Mouse (Mus musculus): Measurements from ENCODE around the gene Klf12.

Klf12 gene

DNA sequence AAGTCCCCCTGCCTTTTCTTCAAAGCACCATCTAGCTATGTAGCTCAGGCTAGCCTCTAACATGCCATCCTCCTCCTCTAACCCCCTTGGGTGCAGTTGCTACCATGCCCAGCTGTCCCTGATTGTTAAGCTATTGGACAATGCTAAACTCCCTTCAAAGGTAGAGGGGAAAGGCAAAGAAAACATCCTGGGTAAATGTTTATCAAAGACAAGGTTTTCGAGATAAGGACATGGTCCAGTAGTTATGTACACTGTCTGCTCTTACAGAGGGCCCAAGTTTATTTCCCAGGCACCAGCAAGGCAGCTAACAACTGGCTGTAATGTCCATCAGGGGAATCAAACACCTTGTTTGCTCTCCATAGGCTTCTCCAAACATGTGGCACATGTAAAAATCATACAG lies 53.1 kb downstream of the Klf12 start:
- DNase-seq (ENCODE audit: low spot score): no peak

DNA sequence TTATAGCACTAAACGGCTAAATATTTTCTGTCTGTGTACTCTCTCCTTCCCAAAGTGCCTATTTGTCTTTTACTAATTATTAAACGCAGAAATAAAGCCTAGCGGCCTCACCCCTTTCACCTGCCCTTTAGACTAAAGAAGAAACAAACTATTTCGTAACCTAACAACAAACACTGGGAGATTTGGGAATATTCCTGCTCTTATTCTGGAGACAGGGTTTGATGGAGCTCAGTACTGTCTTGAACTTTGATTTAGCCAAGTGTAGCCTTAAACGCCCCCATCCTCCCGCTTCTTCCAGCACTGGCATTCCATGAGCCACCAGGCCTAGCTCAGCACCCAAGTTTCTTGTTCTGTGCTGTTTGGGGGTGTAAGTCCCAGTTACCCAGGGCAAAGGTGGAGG lies 56.4 kb downstream of the Klf12 start:
- no peak for DNase-seq (ENCODE audit: low spot score)

DNA sequence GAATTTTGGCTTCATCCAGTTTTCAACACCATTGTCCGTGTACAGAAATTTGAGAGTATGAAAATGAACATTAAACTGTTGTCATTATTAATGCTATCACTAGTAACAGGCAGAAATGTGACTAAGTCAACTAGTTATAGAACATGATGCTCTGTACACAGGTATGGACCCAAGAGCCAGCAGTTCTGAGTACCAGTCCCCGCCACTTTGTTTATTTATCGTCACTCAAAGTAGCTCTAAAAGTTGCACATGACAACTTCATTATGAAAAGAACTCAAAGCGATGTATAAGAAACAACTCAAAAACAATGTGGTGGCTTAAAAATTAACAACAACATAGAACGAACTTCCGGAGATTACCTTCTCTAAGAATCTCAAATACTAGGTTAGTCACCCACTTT lies 56.8 kb downstream of the Klf12 start:
- no peak for DNase-seq (ENCODE audit: low spot score)

DNA sequence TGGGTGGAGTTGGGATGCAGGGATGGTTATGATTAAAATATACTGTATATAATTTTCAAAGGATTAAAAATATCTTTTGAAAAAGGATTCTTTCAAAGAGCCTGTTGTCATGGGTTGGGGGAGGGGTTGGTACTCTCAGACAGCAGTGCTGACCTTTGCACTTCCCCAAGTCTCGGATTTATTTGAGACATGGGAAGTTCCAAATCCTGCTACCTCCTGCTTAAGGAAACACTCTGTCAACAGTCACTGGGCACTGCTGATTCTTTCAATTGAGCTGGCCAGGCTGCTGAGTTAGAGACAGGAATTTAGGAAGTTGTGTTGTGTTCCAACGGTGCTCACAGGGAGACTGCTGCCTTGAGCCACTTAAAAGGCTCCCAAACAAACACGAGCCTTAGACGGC lies 60.3 kb downstream of the Klf12 start:
- no peak for DNase-seq (ENCODE audit: low spot score)

DNA sequence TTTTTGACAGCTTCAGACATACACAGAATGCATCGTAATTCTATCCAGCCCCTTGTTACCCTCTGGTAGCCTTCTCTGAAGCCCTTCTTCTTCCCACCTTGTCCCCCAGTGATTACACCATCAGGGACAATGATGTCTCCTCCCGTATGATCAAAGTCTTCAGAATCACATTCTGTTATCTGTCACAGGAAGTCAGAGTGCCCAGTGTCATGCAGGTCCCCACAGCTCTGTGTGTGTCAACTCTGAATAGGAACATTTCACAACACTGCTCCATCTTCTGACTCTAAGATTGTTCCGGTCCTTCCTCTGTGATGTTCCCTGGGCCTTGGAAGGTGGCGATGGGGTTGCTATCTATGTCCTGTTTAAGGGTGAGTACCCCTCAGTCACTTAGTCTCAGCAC lies 62.2 kb downstream of the Klf12 start:
- no peak for DNase-seq (ENCODE audit: low spot score)

DNA sequence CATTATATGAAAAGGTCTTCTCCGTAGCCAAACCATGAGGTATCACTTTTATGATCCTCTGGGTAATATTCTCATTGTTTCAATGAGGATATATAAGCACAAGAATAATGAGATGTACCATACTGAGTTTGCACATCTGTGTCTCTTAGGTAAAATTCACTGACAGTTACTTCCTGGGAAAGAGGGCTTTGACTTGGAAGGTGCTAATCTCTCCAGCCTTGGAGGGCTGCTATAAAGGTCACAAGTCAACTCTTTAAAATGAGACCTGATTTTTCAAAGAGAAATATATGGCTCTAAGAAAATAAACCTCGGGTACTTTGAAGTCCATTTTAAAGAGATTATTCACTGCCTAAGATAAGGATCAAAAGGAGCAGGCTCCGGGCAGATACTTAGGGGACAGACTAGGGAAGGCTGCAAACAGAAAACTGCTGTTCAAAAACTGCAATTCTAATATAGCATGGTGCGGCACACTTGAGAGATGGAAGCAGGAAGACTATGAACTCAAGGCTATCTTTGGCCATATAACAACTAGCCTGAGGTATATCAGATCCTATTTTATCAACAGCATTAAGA lies 69.2 kb downstream of the Klf12 start:
- no peak for DNase-seq (ENCODE audit: low spot score)

DNA sequence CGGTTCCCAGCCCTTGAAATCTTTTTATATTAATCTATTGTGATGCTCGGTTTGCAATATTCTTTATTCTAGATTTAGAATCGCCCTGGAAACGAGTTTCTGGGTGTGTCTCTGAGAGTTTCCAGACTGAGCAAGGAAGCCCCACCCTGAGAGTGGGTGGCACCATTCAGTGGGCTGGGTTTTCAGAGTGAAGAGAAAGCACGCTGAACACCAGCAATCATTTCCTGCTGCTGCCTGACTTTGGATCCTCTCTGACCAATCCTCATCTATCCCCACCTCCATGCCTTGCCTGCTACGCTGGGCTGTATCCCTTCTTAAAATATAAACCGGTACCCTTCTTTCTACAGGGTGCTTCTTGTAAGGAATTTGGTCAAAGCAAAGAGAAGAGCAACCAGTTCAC lies 71.4 kb downstream of the Klf12 start:
- DNase-seq (ENCODE audit: low spot score): no peak

DNA sequence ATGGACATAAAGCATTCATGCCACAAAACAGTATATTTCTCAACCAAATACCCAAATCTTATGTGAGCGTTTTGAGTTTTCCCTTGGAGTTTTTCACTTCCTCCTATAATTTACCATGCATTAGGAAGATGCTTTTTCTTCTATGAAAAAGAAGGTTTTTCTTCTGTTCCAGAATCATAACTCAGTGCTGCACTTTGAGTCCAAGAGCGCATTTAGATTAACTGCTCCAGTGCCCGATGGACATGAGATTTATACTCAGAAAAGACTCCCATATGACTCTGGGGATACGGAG lies 72.7 kb downstream of the Klf12 start:
- DNase-seq (ENCODE audit: low spot score): no peak

DNA sequence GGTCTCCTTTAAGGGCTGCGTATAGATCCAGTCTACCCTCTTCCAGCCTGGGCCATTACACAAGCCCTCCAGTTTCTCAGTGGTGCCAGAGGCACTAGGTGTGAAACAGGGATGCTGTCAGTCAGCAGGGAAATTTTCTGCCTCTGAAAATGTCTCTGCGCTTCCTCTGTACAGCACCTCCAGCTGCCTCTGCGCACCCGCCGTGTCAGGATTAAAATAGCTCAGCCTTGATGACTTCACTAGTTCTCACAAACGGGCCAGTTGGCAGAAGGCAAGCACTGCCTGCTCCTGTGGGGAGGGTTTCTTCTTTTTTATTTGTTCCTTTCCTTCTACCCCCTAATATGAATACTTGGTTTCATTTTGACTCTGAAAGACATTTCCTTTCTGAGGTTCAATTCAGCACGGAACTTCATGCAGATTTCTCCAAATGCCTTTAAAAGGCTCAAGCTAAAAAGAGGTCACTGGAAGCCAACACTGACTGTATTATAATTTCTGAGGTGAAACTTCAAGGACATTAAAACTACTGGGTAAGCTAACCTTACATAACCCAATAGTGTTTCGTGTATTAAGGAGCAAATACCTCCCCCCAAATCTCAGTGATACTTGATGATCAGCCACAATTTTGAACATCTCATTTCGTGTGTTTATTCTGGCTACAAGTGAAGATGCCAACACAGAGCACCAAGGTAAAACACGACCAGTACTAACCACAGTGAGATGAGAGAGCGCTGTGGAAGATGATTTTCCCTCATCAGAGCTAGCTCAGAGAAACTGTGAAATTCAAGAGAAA lies 73.2 kb downstream of the Klf12 start:
- DNase-seq (ENCODE audit: low spot score): peak; percentile 47

DNA sequence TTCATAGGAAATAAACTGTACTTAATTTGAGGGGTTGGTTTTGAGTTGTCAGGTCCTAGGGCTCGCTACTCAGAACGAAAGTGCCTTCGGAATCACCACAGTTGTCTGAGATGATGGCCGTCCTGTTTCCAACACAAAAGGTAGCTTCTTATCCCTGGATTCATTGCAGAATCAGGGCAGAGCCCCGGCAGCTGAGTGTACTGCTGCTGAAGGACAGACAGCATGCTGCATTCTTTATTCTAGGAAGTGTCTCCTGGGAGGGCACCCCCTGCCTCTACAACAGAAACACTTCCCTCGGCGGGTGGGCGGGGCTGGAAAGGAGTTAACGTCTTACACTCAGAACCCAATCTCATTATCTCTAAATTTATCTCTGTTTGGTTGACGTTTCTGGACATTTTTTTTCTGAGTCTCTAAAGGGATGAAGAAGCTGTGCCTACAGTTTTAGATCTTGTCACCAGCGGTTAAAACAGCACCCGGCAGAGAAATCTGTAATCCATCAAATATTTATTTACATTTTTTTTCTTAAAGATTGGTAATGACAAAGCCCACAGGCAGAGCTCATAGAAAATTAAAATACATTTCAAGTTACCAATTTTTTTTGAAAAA lies 74.6 kb downstream of the Klf12 start:
- no peak for DNase-seq (ENCODE audit: low spot score)

DNA sequence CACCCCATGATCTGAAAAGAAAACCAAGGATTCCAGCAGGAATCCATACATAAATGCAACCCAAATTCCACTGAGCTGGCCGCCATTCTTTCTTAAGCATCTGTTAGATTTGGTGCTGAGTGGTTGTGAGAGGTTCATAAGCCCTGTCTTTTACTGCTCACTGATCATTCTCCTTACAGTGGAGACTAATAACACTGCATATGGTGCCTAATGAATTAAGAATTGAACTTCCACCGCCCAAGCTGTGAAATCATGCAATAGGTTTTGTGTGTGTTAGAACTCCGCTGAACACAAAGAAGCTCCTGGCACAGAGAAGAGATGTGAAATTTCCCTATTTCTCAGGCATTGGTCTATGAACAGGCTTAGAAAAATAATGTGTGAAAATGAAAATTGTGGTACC lies 77.4 kb downstream of the Klf12 start:
- DNase-seq (ENCODE audit: low spot score): no peak

DNA sequence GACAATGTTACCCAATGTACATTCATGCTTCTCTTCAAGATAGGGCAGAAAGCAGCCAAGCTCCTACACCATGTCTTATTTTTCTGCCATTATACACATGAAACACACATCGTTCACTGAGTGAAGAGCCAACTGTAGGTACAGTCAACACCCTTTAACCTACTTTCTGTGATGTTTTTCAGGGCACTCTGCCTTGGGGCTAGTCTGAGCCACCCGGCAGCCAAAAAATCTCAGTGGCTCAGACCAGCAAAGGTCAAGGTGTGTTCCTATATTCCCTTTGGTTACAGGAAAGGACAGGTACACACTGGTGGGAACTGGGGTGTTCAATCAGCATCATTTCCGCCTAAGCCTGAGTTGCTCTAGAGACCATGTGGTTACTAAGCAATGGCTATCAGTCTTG lies 78.3 kb downstream of the Klf12 start:
- DNase-seq (ENCODE audit: low spot score): no peak

DNA sequence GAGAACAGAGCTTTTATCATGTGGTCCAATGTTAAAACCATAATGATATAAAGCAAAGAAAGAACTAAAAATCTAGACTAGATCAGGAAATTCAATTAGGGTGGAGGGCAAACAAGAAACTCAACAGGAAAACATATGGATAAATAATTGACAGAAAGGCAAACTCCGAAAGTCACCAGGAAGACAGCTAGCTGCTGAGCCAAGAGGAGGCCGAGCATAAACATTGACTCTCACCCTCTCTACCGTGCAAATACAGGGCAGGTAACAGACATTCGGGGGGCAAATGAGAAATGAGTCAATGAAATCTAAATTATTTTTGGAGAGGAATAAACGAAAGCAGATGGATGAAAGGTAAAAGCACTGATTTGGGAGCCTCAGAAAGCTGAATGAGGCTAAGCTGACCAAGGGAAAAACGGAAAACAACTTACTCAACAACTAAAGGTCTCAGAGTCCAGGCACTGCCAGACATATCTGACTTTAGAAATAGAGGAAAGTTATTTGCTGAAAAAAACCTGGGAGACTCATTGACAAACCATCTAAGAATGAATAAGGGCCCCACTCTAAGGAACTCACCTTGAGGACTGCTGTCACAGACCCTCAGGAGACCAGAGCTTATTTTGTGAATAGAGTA lies 84.3 kb downstream of the Klf12 start:
- DNase-seq (ENCODE audit: low spot score): no peak

DNA sequence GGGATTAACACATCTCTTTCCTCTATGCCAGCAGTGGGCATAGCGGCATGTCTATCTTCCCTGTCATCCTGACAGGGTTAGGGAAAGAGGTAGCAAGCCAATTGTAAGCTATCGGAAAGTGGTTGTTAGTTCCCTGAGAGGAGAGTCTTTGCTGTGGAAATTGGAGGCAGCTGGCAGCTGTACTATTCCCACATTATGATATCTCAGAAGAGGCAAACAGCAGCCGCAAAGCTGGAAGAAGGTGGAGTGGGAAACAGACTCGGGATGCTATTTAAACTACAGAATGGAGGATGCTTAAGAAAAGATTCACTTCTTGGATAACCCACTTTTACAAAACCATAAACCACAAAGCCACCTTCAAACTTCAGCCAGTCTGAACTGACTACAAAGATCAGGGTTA lies 85.8 kb downstream of the Klf12 start:
- no peak for DNase-seq (ENCODE audit: low spot score)

DNA sequence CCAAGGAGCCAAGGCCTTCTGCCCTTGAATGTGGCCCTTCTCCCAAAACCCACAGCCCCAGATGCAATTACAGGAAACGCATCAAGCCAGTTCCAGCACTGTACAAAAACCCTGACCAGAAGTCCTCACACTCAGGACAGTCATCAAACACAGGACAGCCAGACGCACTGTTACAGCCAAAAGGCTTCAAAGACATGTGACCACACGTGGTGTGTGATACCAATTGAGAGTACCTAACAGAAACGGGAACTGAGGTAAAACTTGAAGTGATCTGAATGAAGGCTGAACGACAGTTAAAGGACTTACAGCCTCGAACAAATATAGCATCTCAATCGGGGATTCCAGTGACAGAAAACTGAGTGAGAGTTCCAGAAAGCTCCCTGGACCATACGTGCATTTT lies 87.3 kb downstream of the Klf12 start:
- DNase-seq (ENCODE audit: low spot score): no peak

DNA sequence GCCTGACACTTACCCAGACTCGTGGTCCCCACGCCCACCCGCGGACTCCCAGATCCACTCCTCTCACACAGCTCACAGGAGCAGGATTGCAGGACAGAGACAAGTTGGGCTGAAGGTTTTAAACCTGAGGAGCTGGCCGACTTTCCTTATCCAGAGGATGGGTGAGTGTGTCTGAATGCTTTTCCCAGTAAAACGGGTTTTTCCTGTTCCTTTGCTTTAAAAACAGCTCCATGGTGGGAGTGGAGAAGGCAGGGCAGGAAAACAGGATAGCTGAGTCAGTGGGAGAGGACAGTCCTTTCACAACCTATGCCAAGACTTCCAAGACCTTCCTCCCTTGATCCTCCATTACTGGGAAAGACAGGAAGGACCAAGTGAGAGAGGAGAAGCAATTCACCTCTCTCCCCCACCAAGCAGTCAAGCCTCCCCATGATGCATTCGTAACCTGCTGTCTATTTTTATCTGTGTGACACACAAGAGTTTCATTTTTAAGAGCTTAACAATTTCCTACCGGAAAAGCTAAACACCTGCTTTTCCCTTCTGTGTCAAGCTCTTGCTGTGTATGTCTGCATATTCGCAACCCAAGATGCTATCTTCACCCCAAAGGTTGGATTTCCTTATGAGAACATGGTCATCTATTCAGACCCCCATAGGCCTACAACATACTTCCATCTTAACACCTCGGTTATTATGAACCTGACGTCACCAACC lies 94.8 kb downstream of the Klf12 start:
- DNase-seq (ENCODE audit: low spot score): no peak

DNA sequence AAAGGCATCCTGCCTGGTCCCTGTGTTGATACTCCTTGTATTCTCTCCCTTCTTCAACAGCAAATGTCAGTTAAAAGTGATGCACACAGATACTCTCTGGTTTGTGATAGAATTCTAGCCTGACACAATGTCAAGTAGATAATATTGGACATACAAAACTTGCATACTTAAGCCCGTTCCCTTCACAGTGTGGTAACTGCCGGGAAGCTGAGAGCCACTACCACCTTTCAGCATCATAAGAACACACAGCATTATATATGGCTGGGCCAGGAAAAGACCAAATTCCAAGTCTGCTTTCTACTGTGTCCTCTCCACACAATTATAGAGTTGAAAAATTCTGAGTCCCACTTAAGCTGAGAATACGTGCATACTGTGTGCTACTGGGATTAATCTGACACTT lies 97.1 kb downstream of the Klf12 start:
- DNase-seq (ENCODE audit: low spot score): no peak

DNA sequence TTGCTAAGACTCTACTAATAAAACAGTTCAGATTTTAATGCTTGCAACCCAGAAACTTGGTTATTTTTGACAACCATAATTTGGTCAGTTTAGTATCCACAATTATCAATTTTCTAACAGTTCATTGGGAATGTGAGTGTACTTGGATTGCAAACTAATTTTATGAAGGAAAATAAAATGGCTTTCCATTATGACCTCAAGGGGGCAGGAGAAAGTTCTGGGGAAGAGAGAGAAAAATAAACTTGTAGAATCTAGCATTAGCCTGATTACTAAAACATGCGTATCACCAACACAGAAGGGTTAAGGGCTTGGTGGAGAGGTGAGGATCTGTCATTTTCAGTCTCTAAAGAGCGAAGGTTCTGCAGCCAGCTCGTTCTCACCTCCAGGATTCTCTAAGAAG lies 106.7 kb downstream of the Klf12 start:
- no peak for DNase-seq (ENCODE audit: low spot score)

DNA sequence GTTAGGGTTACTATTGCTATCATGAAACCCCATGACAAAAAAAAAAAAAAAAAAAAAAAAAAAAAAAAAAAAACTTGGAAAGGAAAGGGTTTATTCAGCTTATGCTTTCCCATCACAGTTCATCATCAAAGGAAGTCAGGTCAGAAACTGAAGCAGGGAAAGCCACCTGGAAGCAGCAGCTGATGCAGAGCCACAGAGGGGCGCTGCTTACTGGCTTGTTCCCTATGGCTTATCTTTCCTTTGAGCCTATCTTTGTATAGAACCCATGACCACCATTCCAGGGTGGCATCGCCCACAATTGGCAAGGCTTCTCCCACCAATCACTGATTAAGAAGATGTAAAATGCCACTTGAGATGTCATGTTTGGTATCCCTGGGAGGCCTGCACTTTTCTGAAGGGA lies 119.4 kb downstream of the Klf12 start:
- DNase-seq (ENCODE audit: low spot score): no peak

DNA sequence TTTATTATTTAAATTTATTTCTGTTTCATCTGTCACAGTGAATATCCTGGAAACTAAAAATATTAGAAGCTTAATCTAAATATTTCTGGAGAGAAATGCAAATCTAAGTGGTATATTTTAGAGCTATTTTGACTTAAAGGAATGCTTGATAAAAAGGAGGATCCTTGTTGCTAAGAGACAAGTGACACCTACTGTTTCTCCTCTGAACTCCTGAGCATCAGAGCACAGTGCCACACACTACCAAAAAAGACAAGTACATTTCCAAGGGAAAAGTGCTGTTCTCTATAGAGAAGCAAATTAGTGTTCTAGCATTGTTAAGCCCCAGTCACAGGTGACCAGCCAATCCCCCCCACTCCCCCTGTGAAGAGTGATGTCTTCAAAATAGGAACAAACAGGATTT lies 127.8 kb downstream of the Klf12 start:
- no peak for DNase-seq (ENCODE audit: low spot score)

DNA sequence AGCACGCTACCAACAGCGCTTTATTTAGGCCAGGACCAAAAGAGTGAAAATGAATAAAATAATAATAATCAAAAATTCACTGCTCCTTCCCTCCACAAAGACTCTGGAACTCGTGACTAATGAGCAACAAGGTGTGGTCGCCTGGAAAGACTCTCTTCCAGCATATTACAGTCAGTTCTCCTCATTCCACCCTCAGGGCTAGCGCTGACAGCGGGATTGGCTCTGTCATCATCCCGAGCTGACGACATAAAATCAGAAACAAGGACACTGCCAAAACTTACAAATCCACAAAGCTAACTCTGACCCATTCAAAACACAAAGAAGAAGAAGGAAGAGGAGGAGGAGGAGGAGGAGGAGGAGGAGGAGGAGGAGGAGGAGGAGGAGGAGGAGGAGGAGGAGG lies 136.8 kb downstream of the Klf12 start:
- no peak for DNase-seq (ENCODE audit: low spot score)

DNA sequence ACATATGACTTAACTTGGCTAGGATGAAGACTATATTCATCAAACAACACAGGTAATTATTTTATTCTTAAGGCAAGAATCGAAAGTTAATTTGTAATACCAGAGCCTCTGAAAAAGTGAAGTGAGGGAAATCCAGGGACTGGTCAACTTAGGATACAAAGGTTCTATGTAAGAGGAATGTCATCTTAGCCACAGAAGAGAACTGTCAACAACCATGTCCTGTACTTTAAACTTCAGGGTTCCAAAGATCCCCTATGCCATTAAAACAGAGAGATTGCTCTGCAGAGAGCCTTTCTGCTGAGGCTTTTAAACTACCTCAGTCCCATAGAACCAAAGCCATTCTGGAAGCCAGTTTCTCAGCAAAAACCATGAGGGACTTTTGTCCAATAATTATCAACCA lies 144.1 kb downstream of the Klf12 start:
- no peak for DNase-seq (ENCODE audit: low spot score)

DNA sequence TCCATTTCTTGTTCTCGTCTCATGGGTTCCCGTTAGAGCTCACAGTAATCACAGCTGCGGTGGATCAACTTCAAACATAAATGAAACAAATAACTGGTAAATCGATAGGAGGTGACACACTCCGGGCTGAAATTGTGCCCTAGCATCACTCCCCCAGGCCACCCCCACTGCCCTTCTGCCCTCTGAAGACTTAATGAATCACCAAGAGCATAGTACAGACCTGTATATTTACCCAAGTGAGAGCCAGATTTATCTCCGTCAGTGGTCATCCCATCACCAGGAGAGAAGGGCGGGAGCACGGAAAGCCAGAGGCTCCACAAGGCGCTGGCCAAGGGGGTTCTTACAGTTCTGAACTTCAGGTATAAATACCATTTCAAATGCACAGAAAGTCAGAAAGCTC lies 150.2 kb downstream of the Klf12 start:
- DNase-seq (ENCODE audit: low spot score): no peak

Data from testis, postnatal 10 days (tissue).